Mouse (Mus musculus): Measurements from ENCODE around the gene Tmem151b.

Tmem151b gene

GRCm38 (mm10) chr17:45563216-45563615 is 13.7 kb upstream of the Tmem151b start:
- TF ChIP-seq CTCF (conservative IDR thresholded peaks at IDR 0.05; ENCODE audit: low read length): no peak
- TF ChIP-seq POU5F1 (IDR thresholded peaks at IDR 0.05; ENCODE audit: borderline replicate concordance, low read length): no peak
- TF ChIP-seq NANOG (IDR thresholded peaks at IDR 0.05; ENCODE audit: borderline replicate concordance, low read length): no peak
- peaks cover 7% of the 10 kb centered on the region; the same call in 1 of the 2 replicates for H3K9me3 ChIP-seq (ENCODE audit: low read length)
- H3K4me3 ChIP-seq (replicated peaks; ENCODE audit: low read length): peak overlapping the region; percentile 98; the same call in 1 of the 2 replicates
- no peaks in the 10 kb centered on the region for H3K27me3 ChIP-seq (ENCODE audit: insufficient read depth, low read length)
- peaks cover 64% of the 10 kb centered on the region for H3K4me1 ChIP-seq (replicated peaks; ENCODE audit: low read depth, low read length)
- peaks cover 58% of the 10 kb centered on the region for H3K36me3 ChIP-seq (ENCODE audit: insufficient read depth, low read length)

- TF ChIP-seq NANOG (IDR thresholded peaks at IDR 0.05; ENCODE audit: borderline replicate concordance, low read length): no peak
- TF ChIP-seq CTCF (conservative IDR thresholded peaks at IDR 0.05; ENCODE audit: low read length): no peak
- TF ChIP-seq POU5F1 (IDR thresholded peaks at IDR 0.05; ENCODE audit: borderline replicate concordance, low read length): no peak
- peaks cover 63% of the 10 kb centered on the region for H3K4me1 ChIP-seq (replicated peaks; ENCODE audit: low read depth, low read length)
- peaks cover 18% of the 10 kb centered on the region for H3K27me3 ChIP-seq (ENCODE audit: insufficient read depth, low read length)
- H3K4me3 ChIP-seq (replicated peaks; ENCODE audit: low read length): no peak overlapping the region
- H3K9me3 ChIP-seq (ENCODE audit: low read length): no peaks in the 10 kb centered on the region
- H3K36me3 ChIP-seq (ENCODE audit: insufficient read depth, low read length): peaks cover 25% of the 10 kb centered on the region
These were observed 10.5 kb upstream of the Tmem151b start for GRCm38 (mm10) chr17:45559732-45560525.

GRCm38 (mm10) chr17:45557998-45558862 is 8.8 kb upstream of the Tmem151b start:
- Histone ChIP-seq H3K9me3 (ENCODE audit: low read length) (no peaks in the 10 kb centered on the region), H3K27me3 (ENCODE audit: insufficient read depth, low read length) (peaks cover 22% of the 10 kb centered on the region), H3K4me1 (replicated peaks; ENCODE audit: low read depth, low read length) (peaks cover 58% of the 10 kb centered on the region), H3K4me3 (replicated peaks; ENCODE audit: low read length) (no peak overlapping the region), H3K36me3 (ENCODE audit: insufficient read depth, low read length) (peaks cover 23% of the 10 kb centered on the region)
- TF ChIP-seq NANOG (IDR thresholded peaks at IDR 0.05; ENCODE audit: borderline replicate concordance, low read length) (no peak), CTCF (conservative IDR thresholded peaks at IDR 0.05; ENCODE audit: low read length) (no peak), POU5F1 (IDR thresholded peaks at IDR 0.05; ENCODE audit: borderline replicate concordance, low read length) (no peak)

GRCm38 (mm10) chr17:45557246-45557824 is 7.9 kb upstream of the Tmem151b start:
- TF ChIP-seq NANOG (IDR thresholded peaks at IDR 0.05; ENCODE audit: borderline replicate concordance, low read length): no peak
- TF ChIP-seq POU5F1 (IDR thresholded peaks at IDR 0.05; ENCODE audit: borderline replicate concordance, low read length): no peak
- no peak for TF ChIP-seq CTCF (conservative IDR thresholded peaks at IDR 0.05; ENCODE audit: low read length)
- H3K36me3 ChIP-seq (ENCODE audit: insufficient read depth, low read length): peaks cover 23% of the 10 kb centered on the region
- no peaks in the 10 kb centered on the region for H3K9me3 ChIP-seq (ENCODE audit: low read length)
- H3K4me3 ChIP-seq (replicated peaks; ENCODE audit: low read length): no peak overlapping the region
- H3K27me3 ChIP-seq (ENCODE audit: insufficient read depth, low read length): peaks cover 26% of the 10 kb centered on the region
- H3K4me1 ChIP-seq (replicated peaks; ENCODE audit: low read depth, low read length): peaks cover 51% of the 10 kb centered on the region

GRCm38 (mm10) chr17:45556514-45557245 is 7.2 kb upstream of the Tmem151b start:
- TF ChIP-seq NANOG (IDR thresholded peaks at IDR 0.05; ENCODE audit: borderline replicate concordance, low read length): no peak
- Histone ChIP-seq H3K4me1 (replicated peaks; ENCODE audit: low read depth, low read length) (peaks cover 55% of the 10 kb centered on the region), H3K4me3 (replicated peaks; ENCODE audit: low read length) (peak overlapping the region; percentile 92), H3K9me3 (ENCODE audit: low read length) (no peaks in the 10 kb centered on the region), H3K36me3 (ENCODE audit: insufficient read depth, low read length) (peaks cover 20% of the 10 kb centered on the region), H3K27me3 (ENCODE audit: insufficient read depth, low read length) (peaks cover 26% of the 10 kb centered on the region)

- Histone ChIP-seq H3K4me3 (replicated peaks; ENCODE audit: low read length) (peak overlapping the region; percentile 92), H3K4me1 (replicated peaks; ENCODE audit: low read depth, low read length) (peaks cover 61% of the 10 kb centered on the region), H3K36me3 (ENCODE audit: insufficient read depth, low read length) (peaks cover 20% of the 10 kb centered on the region), H3K9me3 (ENCODE audit: low read length) (no peaks in the 10 kb centered on the region), H3K27me3 (ENCODE audit: insufficient read depth, low read length) (peaks cover 26% of the 10 kb centered on the region)
- TF ChIP-seq POU5F1 (IDR thresholded peaks at IDR 0.05; ENCODE audit: borderline replicate concordance, low read length) (no peak), NANOG (IDR thresholded peaks at IDR 0.05; ENCODE audit: borderline replicate concordance, low read length) (no peak), CTCF (conservative IDR thresholded peaks at IDR 0.05; ENCODE audit: low read length) (no peak)
These were observed 6.6 kb upstream of the Tmem151b start for GRCm38 (mm10) chr17:45556107-45556489.

- Histone ChIP-seq H3K9me3 (ENCODE audit: low read length) (no peaks in the 10 kb centered on the region), H3K4me3 (replicated peaks; ENCODE audit: low read length) (peak within 1 kb of the TSS; percentile 92), H3K27me3 (ENCODE audit: insufficient read depth, low read length) (peaks cover 26% of the 10 kb centered on the region), H3K36me3 (ENCODE audit: insufficient read depth, low read length) (peaks cover 18% of the 10 kb centered on the region), H3K4me1 (replicated peaks; ENCODE audit: low read depth, low read length) (peaks cover 66% of the 10 kb centered on the region)
- no peak for TF ChIP-seq CTCF (conservative IDR thresholded peaks at IDR 0.05; ENCODE audit: low read length)
- TF ChIP-seq NANOG (IDR thresholded peaks at IDR 0.05; ENCODE audit: borderline replicate concordance, low read length): no peak
- no peak for TF ChIP-seq POU5F1 (IDR thresholded peaks at IDR 0.05; ENCODE audit: borderline replicate concordance, low read length)
These were observed 6.1 kb upstream of the Tmem151b start, which contains the start of gene Nfkbie for GRCm38 (mm10) chr17:45555452-45556106. TSS of gene Nfkbie (plus strand) at chr17:45555703.
